7 mouse cellular contexts compared by ENCODE assay signal in the genomic region with DNA sequence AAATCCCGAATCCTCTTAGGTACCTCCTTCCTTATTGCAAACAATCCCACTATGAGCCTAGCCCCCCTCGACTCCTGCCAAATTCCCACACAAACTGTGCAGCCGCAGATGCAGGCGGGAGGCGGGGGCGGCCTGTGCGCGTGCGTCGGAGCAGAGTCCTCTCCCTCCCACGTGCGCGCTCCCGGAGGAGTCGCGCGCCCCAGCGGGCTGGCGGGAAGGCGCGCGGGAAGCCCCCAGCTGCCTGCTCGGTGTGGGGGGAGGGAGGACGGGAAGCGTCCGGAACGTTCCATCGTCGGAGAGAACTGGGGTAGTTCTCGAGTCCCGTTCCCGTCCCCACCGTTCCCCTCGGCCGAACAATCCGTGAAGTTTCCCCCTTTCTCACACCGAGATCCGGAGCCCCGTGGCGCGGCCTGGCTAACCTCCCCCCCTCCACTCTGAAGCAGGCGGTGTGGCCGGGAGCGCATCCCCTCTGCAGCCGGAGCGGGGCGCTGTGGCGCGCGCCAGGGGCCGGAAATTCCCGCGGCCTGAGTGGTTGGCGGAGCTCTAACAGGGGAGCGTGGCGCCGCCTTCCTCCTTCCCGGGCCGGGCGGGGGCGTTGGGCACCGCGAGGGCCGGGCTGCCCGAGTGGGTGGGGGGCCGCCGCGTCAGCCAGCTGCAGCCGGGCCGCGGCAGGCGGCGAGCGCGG. TPM values are rescaled to one million over a fixed set of nuclear protein-coding genes. Genes with fewer than 3 reads are reported as not detected.
A peak's percentile ranks its signal among the peaks of the same experiment; 100 is the strongest.
DNase-seq lines count a peak whose midpoint lies in the region; ATAC-seq and TF ChIP-seq lines count a peak whose summit lies in the region.

No protein-coding gene starts in this region.

- peak; percentile 43 for TF ChIP-seq POLR2A in kidney, adult 2 months (IDR thresholded peaks at IDR 0.05; ENCODE audit: low read depth, low read length)
- TF ChIP-seq POLR2A in spleen, adult 2 months (IDR thresholded peaks at IDR 0.05; ENCODE audit: low read depth, low read length), result no peak; the same call in 1 of the 2 replicates

- under 1% methylated on average over 66 of the region's 75 CpGs for WGBS in embryonic facial prominence, embryonic 12.5 days
- under 1% methylated on average over 70 of the region's 75 CpGs for whole genome bisulfite sequencing in kidney, adult 2 months
- WGBS in limb, embryonic 12.5 days, result under 1% methylated on average over 69 of the region's 75 CpGs
- under 1% methylated on average over 65 of the region's 75 CpGs for WGBS in midbrain, embryonic 15.5 days
- under 1% methylated on average over 45 of the region's 75 CpGs for WGBS in spleen, adult 2 months

- peak; percentile 96 for ATAC-seq in embryonic facial prominence, embryonic 12.5 days (ENCODE audit: insufficient number of reproducible peaks, insufficient read depth, low FRiP score, low TSS enrichment)
- peak; percentile 93 for ATAC-seq in limb, embryonic 12.5 days (ENCODE audit: insufficient number of reproducible peaks, insufficient read depth, low FRiP score, low TSS enrichment, low read depth)
- peak; percentile 96 for ATAC-seq in midbrain, embryonic 15.5 days (replicated peaks)

- TF ChIP-seq CTCF in kidney, adult 2 months (conservative IDR thresholded peaks at IDR 0.05; ENCODE audit: insufficient read depth, insufficient read length, low read depth, low read length), result peak; percentile 66
- peak; percentile 86 for TF ChIP-seq CTCF in spleen, adult 2 months (IDR thresholded peaks at IDR 0.05; ENCODE audit: extremely low read depth, insufficient read depth, insufficient read length, insufficient replicate concordance)

- peak overlapping the region; percentile 77 for H3K4me2 ChIP-seq in embryonic facial prominence, embryonic 12.5 days (replicated peaks)
- H3K4me2 ChIP-seq in limb, embryonic 12.5 days, result peak overlapping the region; percentile 92
- peak overlapping the region; percentile 86 for H3K4me2 ChIP-seq in midbrain, embryonic 15.5 days

- H3K27ac ChIP-seq in embryonic facial prominence, embryonic 12.5 days, result peak overlapping the region; percentile 99
- H3K27ac ChIP-seq in kidney, adult 2 months (ENCODE audit: insufficient read depth, low read depth, low read length), result peak overlapping the region; percentile 78
- peak overlapping the region; percentile 99 for H3K27ac ChIP-seq in limb, embryonic 12.5 days
- H3K27ac ChIP-seq in midbrain, embryonic 15.5 days, result peak overlapping the region; percentile 98
- H3K27ac ChIP-seq in spleen, adult 2 months (ENCODE audit: insufficient read depth, low read length), result peak overlapping the region; percentile 92

- peak overlapping the region; percentile 91 for H3K4me3 ChIP-seq in embryonic facial prominence, embryonic 12.5 days
- H3K4me3 ChIP-seq in kidney, adult 2 months (ENCODE audit: insufficient read depth, low read depth, low read length), result peak overlapping the region; percentile 96
- peak overlapping the region; percentile 81 for H3K4me3 ChIP-seq in limb, embryonic 12.5 days (replicated peaks)
- H3K4me3 ChIP-seq in midbrain, embryonic 15.5 days, result peak overlapping the region; percentile 76
- peak overlapping the region; percentile 99 for H3K4me3 ChIP-seq in spleen, adult 2 months (ENCODE audit: extremely low read depth, insufficient read depth, insufficient read length)

- peak; percentile 97 for DNase-seq in adrenal gland, postnatal 25 days
- peak; percentile 98 to 99 for DNase-seq in heart, adult 18-20 months
- peak; percentile 98 for DNase-seq in kidney, adult 2 months
- peak; percentile 80 to 96 for DNase-seq in spleen, adult 2 months (ENCODE audit: low read depth in 1 of 2, low spot score in 2 of 2)

- peaks cover 8% of the 10 kb centered on the region for H3K36me3 ChIP-seq in embryonic facial prominence, embryonic 12.5 days
- H3K36me3 ChIP-seq in kidney, adult 2 months (ENCODE audit: control insufficient read depth, insufficient read depth, low read length), result no peaks in the 10 kb centered on the region; the same call in 1 of the 2 replicates
- peaks cover 16% of the 10 kb centered on the region for H3K36me3 ChIP-seq in limb, embryonic 12.5 days
- 0 out of 2 replicates have a peak, but pooled peaks cover 3% of the 10 kb centered on the region for H3K36me3 ChIP-seq in midbrain, embryonic 15.5 days (replicated peaks)
- H3K36me3 ChIP-seq in spleen, adult 2 months (ENCODE audit: control insufficient read depth, insufficient read depth, low read length), result peaks cover 5% of the 10 kb centered on the region; the same call in 1 of the 2 replicates

- H3K4me1 ChIP-seq in embryonic facial prominence, embryonic 12.5 days, result peaks cover 11% of the 10 kb centered on the region
- H3K4me1 ChIP-seq in kidney, adult 2 months (ENCODE audit: control insufficient read depth, insufficient read depth, low read length), result peaks cover 12% of the 10 kb centered on the region; the same call in 1 of the 2 replicates
- H3K4me1 ChIP-seq in limb, embryonic 12.5 days (replicated peaks), result peaks cover 15% of the 10 kb centered on the region
- H3K4me1 ChIP-seq in midbrain, embryonic 15.5 days, result peaks cover 17% of the 10 kb centered on the region
- H3K4me1 ChIP-seq in spleen, adult 2 months (ENCODE audit: control insufficient read depth, insufficient read depth, insufficient read length), result no peaks in the 10 kb centered on the region; the same call in 1 of the 2 replicates

- H3K9ac ChIP-seq in embryonic facial prominence, embryonic 12.5 days, result peak overlapping the region; percentile 82
- H3K9ac ChIP-seq in limb, embryonic 12.5 days (replicated peaks), result peak overlapping the region; percentile 80
- peak overlapping the region; percentile 87 for H3K9ac ChIP-seq in midbrain, embryonic 15.5 days

- H3K9me3 ChIP-seq in embryonic facial prominence, embryonic 12.5 days, result no peaks in the 10 kb centered on the region
- H3K9me3 ChIP-seq in limb, embryonic 12.5 days, result no peaks in the 10 kb centered on the region
- H3K9me3 ChIP-seq in midbrain, embryonic 15.5 days, result no peaks in the 10 kb centered on the region

- H3K27me3 ChIP-seq in embryonic facial prominence, embryonic 12.5 days, result no peaks in the 10 kb centered on the region
- H3K27me3 ChIP-seq in kidney, adult 2 months (replicated peaks; ENCODE audit: control insufficient read depth, insufficient read depth, low read length), result no peaks in the 10 kb centered on the region
- 0 out of 2 replicates have a peak, but pooled peaks cover 6% of the 10 kb centered on the region for H3K27me3 ChIP-seq in limb, embryonic 12.5 days
- H3K27me3 ChIP-seq in midbrain, embryonic 15.5 days (replicated peaks), result no peaks in the 10 kb centered on the region
- H3K27me3 ChIP-seq in spleen, adult 2 months (ENCODE audit: control insufficient read depth, insufficient read depth, low read length), result no peaks in the 10 kb centered on the region

RNA-seq across cellular contexts. Expression of a gene that starts 15.4 kb away (rescaled TPM):
- 24.1 and 31.9 TPM in 2 replicates for total RNA-seq in adrenal gland, postnatal 25 days (2021)
- 29.4 and 31.5 TPM in 2 replicates for polyA plus RNA-seq in embryonic facial prominence, embryonic 12.5 days (2016; fragmentation: Nextera tagmentation; extraction: Ambion mirVana)
- 10 to 100 TPM; 18.3 to 22.5 TPM for total RNA-seq in heart, adult 18-20 months (2021)
- polyA plus RNA-seq in kidney, adult 2 months (2012; rRNA removed), result 5.3 and 7.1 TPM in 2 replicates
- polyA plus RNA-seq in limb, embryonic 12.5 days (2016; fragmentation: Nextera tagmentation; extraction: Ambion mirVana), result 25.1 and 27.9 TPM in 2 replicates
- polyA plus RNA-seq in midbrain, embryonic 15.5 days (2015; fragmentation: Nextera tagmentation; extraction: Ambion mirVana), result 41.7 and 46.2 TPM in 2 replicates
- 20.2 and 21.5 TPM in 2 replicates for polyA plus RNA-seq in spleen, adult 2 months (2012; rRNA removed)

Comparison
In these comparisons a context has a peak if more than half of its experiments do, and no peak if none do; other contexts are left out.
1. Peak in every context shown above with its lines: DNase-seq, ATAC-seq, H3K4me3 ChIP-seq and H3K27ac ChIP-seq.